Mouse (Mus musculus) heart, postnatal 0 days (tissue): ENCODE data around the gene Golim4. TPM values are rescaled to one million over a fixed set of nuclear protein-coding genes. Genes with fewer than 3 reads are reported as not detected.

Experiments used
- ATAC-seq: fragments of 200-750 bp; cut with Nextera tagmentation; 2 replicates; pipeline ENCODE4 v1.8.0; 2017; ENCODE audit warnings: low read depth, moderate number of reproducible peaks, moderate library complexity; ENCODE audit not compliant: insufficient read depth
- DNase-seq: peaks from one replicate; pipeline ENCODE4 v3.0.0-alpha.2; 2016; ENCODE audit warnings: low spot score
- H3K27ac ChIP-seq: fragments of 300-500 bp; sonication (generic); 2 replicates; pipeline ENCODE4 v1.5.1; 2014; ENCODE audit warnings: low read depth, mild to moderate bottlenecking
- H3K27me3 ChIP-seq: fragments of 300-500 bp; sonication (generic); 2 replicates; pipeline ENCODE4 v1.6.1; 2014; ENCODE audit warnings: low read length, mixed read lengths; ENCODE audit not compliant: control insufficient read depth, insufficient read depth
- H3K36me3 ChIP-seq: fragments of 300-500 bp; sonication (generic); replicated peaks from 2 replicates; pipeline ENCODE4 v1.6.1; 2014; ENCODE audit warnings: low read length, mixed read lengths; ENCODE audit not compliant: control insufficient read depth, insufficient read depth
- H3K4me1 ChIP-seq: fragments of 300-500 bp; sonication (generic); 2 replicates; pipeline ENCODE4 v1.6.1; 2014; ENCODE audit warnings: antibody characterized with exemption; ENCODE audit not compliant: control insufficient read depth, insufficient read depth
- H3K4me2 ChIP-seq: fragments of 300-500 bp; sonication (generic); 2 replicates; pipeline ENCODE4 v1.6.1; 2014; ENCODE audit warnings: low read depth, mild to moderate bottlenecking, low read length, moderate library complexity
- H3K4me3 ChIP-seq: fragments of 300-500 bp; sonication (generic); 2 replicates; pipeline ENCODE4 v1.5.1; 2014; ENCODE audit warnings: low read depth, low read length
- H3K9ac ChIP-seq: fragments of 300-500 bp; sonication (generic); replicated peaks from 2 replicates; pipeline ENCODE4 v1.6.1; 2014; ENCODE audit warnings: low read depth, low read length, mixed read lengths
- H3K9me3 ChIP-seq: fragments of 300-500 bp; sonication (generic); replicated peaks from 2 replicates; pipeline ENCODE4 v1.6.1; 2016; ENCODE audit warnings: low read length; ENCODE audit not compliant: control insufficient read depth
- CTCF ChIP-seq: IDR thresholded peaks from 2 replicates; pipeline ENCODE4 v1.5.1; 2016; ENCODE audit warnings: antibody characterized with exemption, control low read depth, low read depth
- EP300 ChIP-seq: IDR thresholded peaks from 2 replicates; pipeline ENCODE4 v1.6.1; 2016; ENCODE audit warnings: antibody characterized with exemption, low read depth
- whole genome bisulfite sequencing: fragments of 180-500 bp; shearing (Covaris S2); extraction: QIAGEN DNeasy Blood & Tissue Kit; methylation state at CpG from one replicate; pipeline ENCODE4 v1.1.7; 2014; 5-methylcytosine and 5-hydroxymethylcytosine counted together
- polyA plus RNA-seq: library from polyadenylated mRNA; unstranded; fragments of >200 nt; fragmentation: Nextera tagmentation; extraction: Ambion mirVana; gene quantifications from 2 replicates; pipeline ENCODE4 v1.2.1, GENCODE M21; 2015
- total RNA-seq: library from RNA; depleted of rRNA; stranded (reverse); fragments of >200 nt; gene quantifications from 2 replicates; pipeline ENCODE4 v1.2.3, GENCODE M21; 2014; ENCODE audit warnings: low replicate concordance

Gene Golim4
- total and polyA plus RNA-seq, 2 experiments from 2014 or later, result 20.2 to 24.7 TPM

DNA sequence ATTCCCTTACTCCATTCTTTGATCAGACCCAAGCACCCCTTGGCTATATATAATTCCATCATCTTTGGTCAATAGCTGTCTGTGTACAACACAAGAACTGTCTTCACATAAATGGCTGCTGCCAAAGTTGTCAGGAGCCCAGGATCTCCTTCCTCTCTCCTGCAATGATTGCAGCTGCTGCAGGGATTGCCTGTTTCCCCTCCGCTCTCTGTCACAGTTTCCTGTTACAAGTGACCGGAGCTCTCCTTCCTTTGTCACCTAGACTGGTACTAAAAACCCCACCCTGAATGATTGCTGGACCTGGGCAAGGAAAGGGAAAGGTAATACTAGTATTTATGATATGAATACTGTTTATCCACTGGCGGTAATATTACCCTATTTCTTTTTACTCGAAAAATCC is 44.0 kb downstream of the Golim4 start:
- 72% methylated on average over 4 of the region's 4 CpGs for WGBS
- H3K27ac ChIP-seq, result no peak overlapping the region

GRCm38 (mm10) chr3:75910768-75911167 is 46.0 kb downstream of the Golim4 start:
- no peaks in the 10 kb centered on the region for H3K9me3 ChIP-seq
- DNase-seq (no peak), ATAC-seq (no peak)
- H3K36me3 ChIP-seq, result peaks cover 5% of the 10 kb centered on the region; the same call in 1 of the 2 replicates
- no peak overlapping the region for H3K9ac ChIP-seq
- no peak overlapping the region for H3K4me2 ChIP-seq
- no peaks in the 10 kb centered on the region for H3K27me3 ChIP-seq
- no peaks in the 10 kb centered on the region for H3K4me1 ChIP-seq
- no peak overlapping the region for H3K27ac ChIP-seq
- TF ChIP-seq EP300 (no peak), CTCF (no peak)
- H3K4me3 ChIP-seq, result no peak overlapping the region

More for the DNA sequence above, 44.0 kb downstream of the Golim4 start:
- Histone ChIP-seq H3K4me3 (no peak overlapping the region), H3K9ac (no peak overlapping the region), H3K27me3 (no peaks in the 10 kb centered on the region), H3K36me3 (no peaks in the 10 kb centered on the region), H3K4me1 (no peaks in the 10 kb centered on the region), H3K4me2 (no peak overlapping the region), H3K9me3 (no peaks in the 10 kb centered on the region)
- ATAC-seq, result no peak
- peak; percentile 33 for DNase-seq
- TF ChIP-seq EP300 (no peak), CTCF (no peak)

- Histone ChIP-seq H3K27ac (no peak overlapping the region), H3K4me1 (no peaks in the 10 kb centered on the region), H3K4me2 (no peak overlapping the region), H3K4me3 (no peak overlapping the region), H3K9me3 (no peaks in the 10 kb centered on the region), H3K36me3 (peaks cover 8% of the 10 kb centered on the region; the same call in 1 of the 2 replicates), H3K27me3 (no peaks in the 10 kb centered on the region), H3K9ac (no peak overlapping the region)
- WGBS, result 10% methylated on average over 4 of the region's 4 CpGs
- ATAC-seq (peak; percentile 57), DNase-seq (peak; percentile 82)
- TF ChIP-seq EP300 (no peak), CTCF (peak; percentile 86)
Measured at GRCm38 (mm10) chr3:75910257-75910656, 46.5 kb downstream of the Golim4 start.

DNA sequence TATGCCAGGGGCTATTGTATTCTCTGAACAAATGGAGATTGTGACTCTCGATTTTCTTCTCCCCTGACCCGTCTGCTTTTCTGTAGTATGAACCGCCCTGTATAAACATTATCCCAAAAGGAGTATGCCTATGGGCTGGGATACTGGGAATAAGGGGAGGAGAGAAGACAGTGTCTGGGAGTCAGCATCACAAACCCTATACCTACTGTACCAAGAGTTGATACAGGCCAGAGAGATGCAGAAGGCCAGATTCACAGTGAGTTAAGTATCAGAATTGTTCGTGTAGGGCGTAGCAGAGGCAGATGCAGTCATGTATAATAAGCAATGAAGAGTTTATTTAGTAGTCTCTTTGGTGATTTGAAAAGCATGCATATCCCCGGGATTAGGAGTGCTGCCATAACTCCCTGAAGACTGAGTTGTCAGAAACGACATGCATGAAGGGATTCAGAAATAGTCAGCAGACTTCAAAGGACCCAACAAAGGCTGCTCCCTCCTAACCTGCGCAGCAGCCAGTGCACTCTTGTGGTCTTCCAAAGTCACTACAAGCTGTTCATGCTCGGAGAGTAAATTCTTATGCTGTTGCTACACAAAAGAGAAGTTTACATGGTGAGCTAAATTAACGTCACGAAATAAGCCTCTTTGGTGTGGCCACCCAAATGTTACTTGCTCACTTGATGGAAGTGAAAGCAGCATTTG is 54.7 kb downstream of the Golim4 start:
- no peak for ATAC-seq
- Histone ChIP-seq H3K36me3 (peaks cover 48% of the 10 kb centered on the region), H3K9me3 (no peaks in the 10 kb centered on the region)

GRCm38 (mm10) chr3:75895075-75895474 is 61.7 kb downstream of the Golim4 start:
- ATAC-seq (no peak), DNase-seq (no peak)
- H3K4me3 ChIP-seq, result no peak overlapping the region
- H3K27me3 ChIP-seq, result no peaks in the 10 kb centered on the region
- H3K9ac ChIP-seq, result no peak overlapping the region
- H3K36me3 ChIP-seq, result peaks cover 71% of the 10 kb centered on the region
- no peaks in the 10 kb centered on the region for H3K9me3 ChIP-seq
- no peak overlapping the region for H3K27ac ChIP-seq
- WGBS, result 79% methylated on average over 5 of the region's 5 CpGs
- 0 out of 2 replicates have a peak, but pooled peaks cover 3% of the 10 kb centered on the region for H3K4me1 ChIP-seq
- TF ChIP-seq CTCF (no peak), EP300 (no peak)
- H3K4me2 ChIP-seq, result no peak overlapping the region

More for the DNA sequence above, 54.7 kb downstream of the Golim4 start:
- Histone ChIP-seq H3K4me3 (no peak overlapping the region), H3K27ac (no peak overlapping the region), H3K4me1 (no peaks in the 10 kb centered on the region), H3K9ac (no peak overlapping the region), H3K4me2 (no peak overlapping the region), H3K27me3 (no peaks in the 10 kb centered on the region)
- TF ChIP-seq CTCF, result no peak; the same call in 1 of the 2 replicates
- TF ChIP-seq EP300, result no peak
- no peak for DNase-seq
- 83% methylated on average over 11 of the region's 11 CpGs for WGBS

DNA sequence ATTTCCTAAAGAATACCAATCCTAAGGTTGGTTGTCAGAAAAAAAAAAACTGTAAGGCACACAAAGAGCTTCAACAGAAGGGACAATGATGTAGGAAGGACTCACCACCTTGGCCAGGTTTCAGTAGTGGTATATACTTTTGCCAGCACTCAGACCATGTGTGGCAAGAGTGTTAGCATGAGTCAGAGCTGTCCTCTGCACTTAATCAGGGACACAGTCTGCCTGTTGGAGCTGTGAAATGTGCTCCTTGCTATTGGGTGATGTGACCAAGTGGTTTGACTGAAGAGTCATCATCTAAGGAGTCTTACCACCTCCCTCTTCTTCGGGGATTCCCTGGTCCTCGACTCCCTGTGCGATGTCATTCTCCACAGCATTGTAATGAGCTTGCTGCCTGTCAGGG is 65.2 kb downstream of the Golim4 start:
- no peaks in the 10 kb centered on the region for H3K27me3 ChIP-seq
- no peaks in the 10 kb centered on the region for H3K9me3 ChIP-seq
- no peak overlapping the region for H3K4me2 ChIP-seq
- H3K36me3 ChIP-seq, result peaks cover 80% of the 10 kb centered on the region
- no peak overlapping the region for H3K27ac ChIP-seq
- H3K4me1 ChIP-seq, result 0 out of 2 replicates have a peak, but pooled peaks cover 3% of the 10 kb centered on the region
- no peak for TF ChIP-seq EP300
- no peak for TF ChIP-seq CTCF
- ATAC-seq (no peak), DNase-seq (no peak)
- 68% methylated on average over 3 of the region's 3 CpGs for WGBS
- no peak overlapping the region for H3K9ac ChIP-seq
- H3K4me3 ChIP-seq, result no peak overlapping the region
